Mouse (Mus musculus) olfactory bulb, adult 2 months (tissue): ENCODE data around the gene Serpini1.

Experiments
- CTCF ChIP-seq: fragments of 200-500 bp; IDR thresholded peaks from 2 replicates; pipeline ENCODE4 v1.5.1; 2012; ENCODE audit warnings: low read depth, mild to moderate bottlenecking, low read length, moderate library complexity; ENCODE audit not compliant: insufficient read depth
- POLR2A ChIP-seq: fragments of 200-500 bp; IDR thresholded peaks from 2 replicates; pipeline ENCODE4 v1.6.1; 2012; ENCODE audit warnings: mild to moderate bottlenecking, low read depth, low read length, moderate library complexity; ENCODE audit not compliant: insufficient read depth

DNA sequence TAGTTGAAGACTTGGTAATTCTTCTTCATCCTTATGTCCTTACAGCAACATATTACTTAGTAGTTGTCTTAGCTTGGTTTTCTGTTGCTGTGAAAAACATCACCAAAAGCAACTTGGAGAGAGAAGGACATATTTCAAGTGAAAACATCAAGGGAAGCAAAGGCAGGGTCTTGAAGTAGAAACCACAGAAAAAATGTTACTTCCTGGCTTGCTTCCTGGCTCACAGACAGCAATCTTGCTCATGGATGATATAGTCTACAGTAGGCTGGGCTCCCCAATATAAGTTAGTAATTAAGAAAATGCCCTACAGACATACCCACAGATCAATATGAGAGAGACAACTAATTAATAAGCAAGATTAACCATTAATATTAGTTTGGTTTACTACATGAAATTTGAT is 125.5 kb downstream of the Serpini1 start:
- TF ChIP-seq CTCF (no peak), POLR2A (no peak)
